Mouse (Mus musculus): ENCODE measurements around the gene Snx29.

GRCm38 (mm10) chr16:11636902-11637301 lies 314.2 kb downstream of the Snx29 start:
- TF ChIP-seq POLR2A (IDR thresholded peaks at IDR 0.05; ENCODE audit: borderline replicate concordance, extremely low read depth, insufficient read depth, insufficient read length, poor library complexity, severe bottlenecking) (no peak), CTCF (IDR thresholded peaks at IDR 0.05; ENCODE audit: borderline replicate concordance, extremely low read depth, insufficient read depth, insufficient read length) (no peak)
